Mouse (Mus musculus) colon, adult 2 months (tissue): ENCODE measurements around the gene Otud4. TPM values are rescaled to one million over a fixed set of nuclear protein-coding genes. Genes with fewer than 3 reads are reported as not detected.

Source experiments
- polyA plus RNA-seq: library from polyadenylated mRNA; depleted of rRNA; stranded (reverse); fragments of >200 nt; gene quantifications from 2 replicates; pipeline ENCODE4 v1.2.3, GENCODE M21; 2012; rRNA removed

The Otud4 gene
- 12.8 and 16.3 TPM in 2 replicates for polyA plus RNA-seq

GRCm38 (mm10) chr8:79639586-79640451, at the start of gene Otud4:
TSS of gene Otud4 (plus strand) at chr8:79639618.

GRCm38 (mm10) chr8:79711064-79711961, 71.9 kb downstream of the Otud4 start, which contains the start of the genes Abce1 and Anapc10:
TSS of gene Abce1 (minus strand) at chr8:79711740.
TSS of gene Anapc10 (plus strand) at chr8:79711820.

Other genes starting within 250 kb of the Otud4 start
- gene Smad1, start 240.1 kb upstream of the Otud4 start, polyA plus RNA-seq = 59.2 and 102 TPM in 2 replicates
- 4.3 and 5.3 TPM in 2 replicates for gene Abce1, start 72.1 kb downstream of the Otud4 start, polyA plus RNA-seq
- gene Anapc10, start 72.2 kb downstream of the Otud4 start, polyA plus RNA-seq = 0.24 and 0.64 TPM in 2 replicates